Mouse (Mus musculus) kidney, adult 2 months (tissue): ENCODE results near the gene Mars.

Source experiments
- CTCF ChIP-seq: fragments of 200-500 bp; conservative IDR thresholded peaks from 2 replicates; pipeline ENCODE4 v1.5.1; 2011; ENCODE audit warnings: low read depth, mild to moderate bottlenecking, control low read depth, low read length, moderate library complexity, mixed read lengths; ENCODE audit not compliant: insufficient read depth, insufficient read length
- POLR2A ChIP-seq: fragments of 200-500 bp; IDR thresholded peaks from one replicate; pipeline ENCODE4 v1.6.1; 2011; ENCODE audit warnings: low read depth, low read length, control low read depth

DNA sequence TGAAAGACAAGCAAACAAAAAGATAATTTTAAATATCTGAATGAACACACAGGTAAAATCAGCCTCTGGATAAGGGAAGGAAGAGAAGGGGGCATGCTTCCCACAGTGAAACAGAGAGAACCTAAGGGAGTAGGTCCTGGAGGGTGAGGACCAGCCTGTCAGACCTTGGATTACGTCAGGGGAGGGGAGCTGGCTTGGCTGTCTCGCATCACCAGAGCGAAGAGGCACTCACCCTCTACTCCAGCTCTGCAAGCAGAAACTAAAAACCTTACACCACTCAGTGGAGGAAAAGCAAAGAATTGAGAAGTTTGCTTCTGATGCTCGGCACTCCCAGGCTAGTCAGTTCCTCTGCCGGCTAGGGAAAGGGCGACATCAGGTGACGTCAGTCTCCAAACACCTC is 8.4 kb upstream of the Mars start:
- TF ChIP-seq POLR2A (no peak), CTCF (no peak)
